ENCODE assay signal across 8 mouse cellular contexts in genomic region chr2:166035725-166036124, GRCm38 (mm10). TPM values are rescaled to one million over a fixed set of nuclear protein-coding genes. Genes with fewer than 3 reads are reported as not detected.
DNase-seq lines count a peak whose midpoint lies in the region; ATAC-seq and TF ChIP-seq lines count a peak whose summit lies in the region.

No protein-coding gene starts in this region.

- TF ChIP-seq CTCF in forebrain, postnatal 0 days (IDR thresholded peaks at IDR 0.05; ENCODE audit: low read depth) = peak; percentile 41

- WGBS in forebrain, postnatal 0 days = 47% methylated on average over 3 of the region's 3 CpGs
- 52% methylated on average over 3 of the region's 3 CpGs for WGBS in forebrain, embryonic 15.5 days
- WGBS in kidney, embryonic 16.5 days = 62% methylated on average over 3 of the region's 3 CpGs

- H3K36me3 ChIP-seq in forebrain, postnatal 0 days (ENCODE audit: insufficient read depth) = no peaks in the 10 kb centered on the region
- no peaks in the 10 kb centered on the region for H3K36me3 ChIP-seq in forebrain, embryonic 15.5 days
- 0 out of 2 replicates have a peak, but pooled peaks cover 2% of the 10 kb centered on the region for H3K36me3 ChIP-seq in kidney, embryonic 16.5 days (ENCODE audit: insufficient read depth, low read length)

- ATAC-seq in forebrain, postnatal 0 days = no peak
- ATAC-seq in forebrain, embryonic 15.5 days (replicated peaks) = no peak
- ATAC-seq in kidney, embryonic 16.5 days (ENCODE audit: low FRiP score, low TSS enrichment) = no peak
- peak; percentile 71 for ATAC-seq in neutrophil, adult 5-6 weeks (ENCODE audit: extremely low read depth, insufficient number of reproducible peaks, low FRiP score, poor library complexity, severe bottlenecking)

- no peak overlapping the region for H3K4me3 ChIP-seq in forebrain, postnatal 0 days (ENCODE audit: low read depth, low read length)
- H3K4me3 ChIP-seq in forebrain, embryonic 15.5 days = no peak overlapping the region
- no peak overlapping the region for H3K4me3 ChIP-seq in kidney, embryonic 16.5 days (ENCODE audit: low read length)

- DNase-seq in forebrain, postnatal 0 days = no peak
- peak; percentile 83 for DNase-seq in CD4-positive helper T cell, adult 2 months (ENCODE audit: low read depth, low spot score)
- peak; percentile 80 for DNase-seq in adrenal gland, postnatal 14 days
- peak; percentile 34 for DNase-seq in gastrocnemius, postnatal 10 days
- no peak for DNase-seq in frontal cortex, postnatal 14 days (ENCODE audit: low spot score in 2 of 2)

- no peaks in the 10 kb centered on the region for H3K4me1 ChIP-seq in forebrain, postnatal 0 days (ENCODE audit: insufficient read depth)
- H3K4me1 ChIP-seq in forebrain, embryonic 15.5 days = peaks cover 13% of the 10 kb centered on the region
- H3K4me1 ChIP-seq in kidney, embryonic 16.5 days (ENCODE audit: insufficient read depth, low read length) = peaks cover 39% of the 10 kb centered on the region

- no peak overlapping the region for H3K4me2 ChIP-seq in forebrain, postnatal 0 days (ENCODE audit: low read depth)
- H3K4me2 ChIP-seq in forebrain, embryonic 15.5 days (replicated peaks) = no peak overlapping the region
- H3K4me2 ChIP-seq in kidney, embryonic 16.5 days (replicated peaks; ENCODE audit: low read depth, low read length) = no peak overlapping the region

- H3K27ac ChIP-seq in forebrain, postnatal 0 days (ENCODE audit: low read depth, low read length) = no peak overlapping the region
- H3K27ac ChIP-seq in forebrain, embryonic 15.5 days (replicated peaks) = no peak overlapping the region
- H3K27ac ChIP-seq in kidney, embryonic 16.5 days (ENCODE audit: low read length) = peak overlapping the region; percentile 84

- no peaks in the 10 kb centered on the region for H3K27me3 ChIP-seq in forebrain, postnatal 0 days (ENCODE audit: insufficient read depth, low read length)
- H3K27me3 ChIP-seq in forebrain, embryonic 15.5 days = no peaks in the 10 kb centered on the region
- H3K27me3 ChIP-seq in kidney, embryonic 16.5 days (ENCODE audit: insufficient read depth, low read length) = no peaks in the 10 kb centered on the region

- H3K9me3 ChIP-seq in forebrain, postnatal 0 days (ENCODE audit: low read length) = no peaks in the 10 kb centered on the region
- H3K9me3 ChIP-seq in forebrain, embryonic 15.5 days = no peaks in the 10 kb centered on the region
- H3K9me3 ChIP-seq in kidney, embryonic 16.5 days (ENCODE audit: low read length) = no peaks in the 10 kb centered on the region

- H3K9ac ChIP-seq in forebrain, postnatal 0 days = no peak overlapping the region
- H3K9ac ChIP-seq in forebrain, embryonic 15.5 days (replicated peaks) = no peak overlapping the region
- no peak overlapping the region for H3K9ac ChIP-seq in kidney, embryonic 16.5 days (replicated peaks; ENCODE audit: low read length)

RNA-seq across cellular contexts. Expression of gene Ncoa3, which starts 43.3 kb away (rescaled TPM):
- total RNA-seq in forebrain, postnatal 0 days (2014; rRNA removed) = 19.8 and 24.1 TPM in 2 replicates
- polyA plus RNA-seq in forebrain, postnatal 0 days (2015; fragmentation: Nextera tagmentation; extraction: Ambion mirVana) = 6.6 and 9.8 TPM in 2 replicates
- 9.7 and 10.3 TPM in 2 replicates for polyA plus RNA-seq in forebrain, embryonic 15.5 days (2015; fragmentation: Nextera tagmentation; extraction: Ambion mirVana)
- total RNA-seq in adrenal gland, postnatal 14 days (2021) = 31.3 and 42.8 TPM in 2 replicates
- total RNA-seq in gastrocnemius, postnatal 10 days (2021) = 10 to 100 TPM; 12.2 to 17.2 TPM
- 19.1 and 22.8 TPM in 2 replicates for polyA plus RNA-seq in kidney, embryonic 16.5 days (2015; fragmentation: Nextera tagmentation; extraction: Ambion mirVana)
- 148 and 164 TPM in 2 replicates for total RNA-seq in neutrophil, adult 5-6 weeks (2017)

Comparison
In these comparisons a context has a peak if more than half of its experiments do, and no peak if none do; other contexts are left out.
1. DNase-seq: peak in CD4-positive helper T cell, adult 2 months (single experiment), adrenal gland, postnatal 14 days (single experiment) and gastrocnemius, postnatal 10 days (single experiment); none in forebrain, postnatal 0 days (single experiment) and frontal cortex, postnatal 14 days (0 of 2).